Mouse (Mus musculus): ENCODE data around the gene Timd2.
"Not testable (repeated sequence)": the region's sequence is repeated elsewhere in the genome, so short reads cannot be mapped to it uniquely, and the experiment has no call there.

The Timd2 gene

DNA sequence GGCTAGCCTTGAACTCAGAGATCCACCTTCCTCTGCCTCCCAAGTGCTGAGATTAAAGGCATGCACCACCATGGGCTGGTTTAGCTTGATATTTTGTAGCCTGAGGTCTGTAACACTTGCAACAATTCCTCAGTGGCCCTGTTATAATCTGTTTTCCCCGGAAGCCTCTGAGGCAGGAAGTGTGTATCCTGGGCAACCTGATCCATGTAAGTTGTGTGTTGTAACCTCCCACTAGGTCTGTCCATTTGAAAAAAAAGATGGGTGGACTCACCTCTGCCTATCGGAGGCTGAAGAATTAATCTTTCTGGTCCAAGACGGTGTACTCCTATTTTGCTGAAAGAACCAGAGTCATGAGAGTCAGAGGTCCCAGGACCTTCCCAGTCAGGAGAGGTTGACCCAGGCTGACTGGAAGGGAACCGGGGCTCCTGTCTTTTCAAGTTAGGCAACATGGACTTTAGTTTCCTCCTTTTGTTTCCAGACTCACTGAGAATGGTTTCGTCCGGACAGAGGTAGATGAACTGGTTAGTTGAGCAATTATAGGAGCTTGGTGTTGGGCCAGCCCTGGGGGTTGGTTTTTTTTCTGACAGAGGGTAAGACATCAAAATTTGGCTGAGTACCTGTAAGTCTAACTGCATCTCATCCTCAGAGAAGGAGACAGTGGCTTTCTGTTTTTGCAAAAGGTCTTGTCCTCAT lies at the start of gene Timd2:
TSS of gene Timd2 (minus strand) at position 398 of the 693 bp plus-strand sequence.
- no peak for DNase-seq

DNA sequence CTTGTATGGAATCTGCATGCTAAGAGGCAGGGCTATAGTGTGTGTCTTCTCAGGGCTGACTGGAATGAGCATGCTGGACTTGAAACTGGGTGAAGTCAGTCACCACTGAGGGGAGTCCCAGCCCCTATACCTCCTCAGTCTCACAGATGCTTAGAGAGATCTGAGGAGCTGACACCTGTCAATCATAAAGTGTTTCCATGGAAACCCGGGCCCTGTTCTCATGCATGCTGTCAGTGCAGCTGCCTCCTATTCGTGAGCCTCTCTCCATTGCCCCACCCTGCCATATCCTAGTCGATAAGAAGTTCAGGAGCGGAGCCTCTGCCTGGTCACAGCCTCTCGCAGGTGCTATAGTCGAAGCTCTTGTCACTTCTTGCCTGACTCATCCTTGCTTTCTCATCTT lies 48.9 kb upstream of the Timd2 start:
- not testable (repeated sequence) for DNase-seq

DNA sequence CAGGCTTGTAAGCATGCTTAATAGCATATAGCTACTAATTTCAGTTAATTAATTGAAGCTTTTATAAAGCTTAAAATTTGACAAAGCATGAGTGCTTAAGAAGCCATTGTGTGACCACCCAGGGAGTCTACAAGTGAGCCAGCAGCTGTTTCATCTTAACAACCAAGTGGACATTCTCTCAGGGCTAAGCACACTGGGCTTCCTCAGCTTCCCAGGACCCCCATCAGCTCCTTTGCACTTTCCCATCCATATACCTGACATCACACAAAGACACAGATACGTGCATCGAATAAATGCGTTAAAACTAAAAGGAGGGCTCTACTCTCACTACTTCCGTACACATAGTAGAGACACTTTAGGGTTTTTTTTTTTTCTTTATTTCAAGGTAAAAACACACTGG lies 47.8 kb upstream of the Timd2 start:
- DNase-seq, result no peak

DNA sequence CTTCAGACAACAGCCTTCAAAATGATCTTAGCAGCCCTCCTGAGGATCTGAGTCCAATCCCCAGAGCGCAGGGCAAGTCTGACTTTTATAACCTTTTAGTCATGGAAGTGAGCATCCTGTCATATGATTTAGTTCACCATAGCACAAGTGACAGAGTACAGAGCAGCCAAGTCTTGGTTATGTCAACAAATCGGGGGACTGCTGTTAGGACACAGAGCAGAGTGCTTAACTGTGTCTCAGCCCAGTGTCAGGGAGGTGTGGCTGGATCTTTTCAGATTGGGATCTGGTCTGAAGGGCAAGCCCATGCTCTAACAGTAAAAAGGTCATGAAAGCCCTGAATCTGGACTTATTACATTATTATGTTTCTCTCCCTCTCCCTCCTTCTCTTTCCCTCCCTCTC lies 46.8 kb upstream of the Timd2 start:
- DNase-seq, result no peak

- no peak for DNase-seq
Observed at GRCm38 (mm10) chr11:46747996-46748395, 41.1 kb upstream of the Timd2 start.

GRCm38 (mm10) chr11:46741716-46742115 lies 34.9 kb upstream of the Timd2 start:
- no peak for DNase-seq

DNA sequence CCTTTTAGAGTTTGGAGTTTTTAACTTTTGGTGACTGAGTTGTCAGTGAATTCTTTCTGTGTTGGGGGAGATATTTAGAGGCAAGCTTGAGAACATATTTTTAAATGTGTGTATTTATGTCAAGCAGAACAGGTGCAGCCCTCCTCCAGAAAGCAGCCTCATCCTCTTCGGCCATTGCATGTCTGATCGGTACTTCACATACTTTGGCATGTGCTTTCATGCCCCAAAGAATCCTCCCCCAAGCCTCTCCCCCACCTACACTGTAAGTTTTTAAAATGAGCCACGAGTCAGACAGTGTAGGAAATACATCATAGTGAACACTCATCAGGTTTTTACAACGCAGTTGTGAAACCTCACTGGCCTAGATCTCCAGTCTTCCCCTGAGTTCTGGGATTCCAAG lies 34.0 kb upstream of the Timd2 start:
- no peak for DNase-seq

DNA sequence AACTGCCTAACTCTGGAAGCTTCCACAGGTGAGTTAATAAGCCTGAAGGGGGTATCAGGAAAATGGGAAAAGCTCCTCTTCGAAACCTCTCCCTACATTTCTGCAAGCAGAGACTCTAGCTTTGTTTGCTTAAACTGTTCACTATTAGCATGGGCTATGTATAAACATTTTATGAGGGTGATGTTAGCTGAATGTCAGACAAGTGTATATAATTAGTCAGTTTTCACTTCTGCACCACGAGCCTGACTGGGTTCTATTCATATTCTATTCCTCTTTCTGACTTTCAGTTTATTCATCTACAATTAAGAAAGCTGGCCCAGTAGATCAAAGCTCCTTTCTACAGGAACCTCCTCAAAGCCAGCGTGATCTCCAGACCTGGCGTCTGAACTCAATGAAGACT lies 32.6 kb upstream of the Timd2 start:
- no peak for DNase-seq

- not testable (repeated sequence) for DNase-seq
Observed at GRCm38 (mm10) chr11:46735076-46735475, 28.2 kb upstream of the Timd2 start, which contains the start of gene Havcr1. Gene Havcr1, plus strand, starts transcription at chr11:46735080.

- no peak for DNase-seq
Observed at GRCm38 (mm10) chr11:46734617-46735016, 27.8 kb upstream of the Timd2 start.

GRCm38 (mm10) chr11:46733242-46733789 lies 26.5 kb upstream of the Timd2 start:
- no peak for DNase-seq

GRCm38 (mm10) chr11:46731541-46732070 lies 24.7 kb upstream of the Timd2 start:
- DNase-seq, result no peak

GRCm38 (mm10) chr11:46698830-46699229 lies 8.0 kb downstream of the Timd2 start:
- no peak for DNase-seq

DNA sequence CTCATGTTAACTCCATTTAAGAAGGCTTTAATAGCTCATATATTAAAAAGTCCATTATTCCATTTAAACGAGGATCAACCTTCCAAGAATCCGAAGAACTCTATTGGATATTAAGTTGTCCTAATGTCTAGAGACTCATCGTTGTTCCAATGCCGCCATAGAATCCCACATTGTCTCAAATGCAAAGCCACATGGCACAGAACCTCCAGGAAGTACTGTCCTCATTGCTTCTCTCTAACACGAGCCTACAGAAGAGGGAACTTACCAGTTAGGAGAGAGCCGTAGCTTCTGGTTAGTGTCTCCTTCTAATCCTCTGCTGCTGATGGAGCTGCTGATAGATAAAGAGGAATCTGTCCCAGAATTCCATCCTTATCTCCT lies 8.6 kb downstream of the Timd2 start:
- DNase-seq, result no peak

GRCm38 (mm10) chr11:46697433-46698277 lies 9.2 kb downstream of the Timd2 start:
- no peak for DNase-seq

DNA sequence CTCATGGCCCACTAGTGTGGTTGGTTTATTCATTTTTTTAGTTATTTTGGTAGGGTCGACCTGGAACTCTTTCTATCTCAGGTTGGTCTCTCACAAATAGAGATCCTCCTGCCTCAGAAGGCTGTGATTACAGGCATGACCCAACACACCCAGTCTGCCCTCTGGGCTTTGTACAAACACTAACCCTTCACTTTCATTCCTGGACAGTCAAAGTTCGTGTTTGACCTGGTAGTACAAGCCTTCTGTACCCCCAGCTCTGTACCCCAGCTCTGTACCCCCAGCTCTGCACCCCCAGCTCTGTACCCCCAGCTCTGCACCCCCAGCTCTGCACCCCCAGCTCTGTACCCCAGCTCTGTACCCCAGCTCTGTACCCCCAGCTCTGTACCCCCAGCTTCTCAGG lies 11.0 kb downstream of the Timd2 start:
- not testable (repeated sequence) for DNase-seq

DNA sequence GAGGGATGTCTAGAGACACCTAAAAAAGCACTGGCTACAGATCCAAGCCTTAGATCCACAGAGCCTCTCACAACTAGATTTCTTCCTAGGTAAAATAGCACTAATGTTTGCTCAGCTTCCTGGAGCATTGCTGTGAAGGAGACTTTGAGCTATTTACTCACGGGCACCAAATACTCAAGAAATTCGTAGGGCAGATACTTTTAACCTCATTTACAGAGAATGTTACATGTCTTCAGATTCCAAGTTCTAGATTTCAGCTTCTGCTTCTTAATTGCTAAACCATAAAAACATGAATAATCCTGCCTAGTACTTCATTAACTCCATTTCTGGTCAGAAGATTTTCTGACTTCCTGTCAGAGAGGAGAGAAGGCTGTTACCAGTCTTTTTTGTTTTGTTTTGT lies 16.7 kb downstream of the Timd2 start:
- no peak for DNase-seq

DNA sequence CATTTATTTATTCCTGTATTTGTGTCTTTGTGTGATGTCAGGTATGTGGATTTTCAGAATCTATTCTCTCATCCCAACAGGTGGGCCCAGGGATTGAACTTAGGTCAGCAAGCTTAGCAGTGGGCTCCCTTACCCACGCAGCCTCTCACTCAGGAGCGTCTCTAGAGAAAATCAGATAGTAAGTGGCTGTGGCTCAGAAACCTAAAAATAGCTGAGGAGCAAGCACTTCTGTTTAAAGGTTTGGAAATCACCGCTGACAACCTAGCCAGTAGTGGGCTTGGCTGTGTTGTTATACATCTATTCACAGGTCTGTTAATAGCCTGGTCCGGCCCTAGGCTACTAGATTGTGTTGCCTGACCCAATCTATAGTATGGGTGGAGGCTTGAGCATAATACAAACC lies 23.1 kb downstream of the Timd2 start:
- no peak for DNase-seq

DNA sequence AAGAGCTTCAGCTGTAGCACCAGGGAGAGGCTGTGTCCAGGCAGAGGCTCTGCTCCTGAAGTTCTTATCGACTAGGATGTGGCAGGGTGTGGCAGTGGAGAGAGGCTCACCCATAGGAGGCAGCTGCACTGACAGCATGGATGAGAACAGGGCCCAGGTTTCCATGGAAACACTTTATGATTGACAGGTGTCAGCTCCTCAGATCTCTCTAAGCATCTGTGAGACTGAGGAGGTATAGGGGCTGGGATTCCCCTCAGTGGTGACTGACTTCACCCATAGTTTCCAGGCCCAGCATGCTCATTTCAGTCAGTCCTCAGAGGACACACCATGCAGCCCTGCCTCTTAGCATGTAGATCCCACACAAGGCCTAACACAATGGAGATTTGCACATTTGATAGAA lies 24.0 kb downstream of the Timd2 start:
- no peak for DNase-seq

- no peak for DNase-seq
Observed at GRCm38 (mm10) chr11:46667938-46668337, 38.9 kb downstream of the Timd2 start.

DNA sequence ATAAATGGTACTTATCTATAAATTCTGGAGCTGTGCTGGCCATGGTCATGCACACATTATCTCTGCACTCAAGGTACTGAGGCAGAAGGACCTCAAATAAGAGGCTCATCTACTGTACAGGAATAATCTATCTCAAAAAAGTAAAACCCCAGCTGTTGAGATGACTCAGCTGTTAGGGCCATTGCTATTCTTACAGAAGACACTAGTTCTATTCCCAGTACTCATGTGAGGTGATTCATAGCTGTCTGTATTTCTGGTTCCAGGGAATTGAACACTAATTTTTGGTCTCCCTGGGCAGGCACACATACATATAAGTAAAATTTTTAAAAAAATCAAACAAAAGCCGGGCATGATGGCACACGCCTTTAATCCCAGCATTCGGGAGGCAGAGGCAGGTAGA lies 39.8 kb downstream of the Timd2 start:
- DNase-seq, result no peak

- DNase-seq, result no peak
Observed at GRCm38 (mm10) chr11:46665599-46666522, 41.0 kb downstream of the Timd2 start.

DNA sequence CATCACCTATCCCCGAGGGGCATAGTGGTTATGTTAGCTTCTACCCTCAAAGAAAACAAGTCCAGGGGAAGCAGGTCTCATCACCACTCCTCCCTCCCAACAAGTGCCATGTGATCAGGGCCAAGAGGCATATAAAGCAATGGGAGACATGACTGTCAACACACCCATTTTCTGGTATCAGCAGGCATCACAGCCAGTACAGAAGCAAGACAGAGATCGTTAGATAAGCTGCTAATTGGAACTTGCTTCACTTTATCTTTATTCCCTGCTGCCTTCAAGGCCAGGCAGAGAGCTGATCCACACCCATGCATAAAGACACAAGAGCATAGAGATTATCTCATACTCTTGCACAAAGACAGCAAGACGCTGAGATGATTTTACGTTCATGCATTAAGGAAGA lies 43.6 kb downstream of the Timd2 start:
- no peak for DNase-seq
